Mouse (Mus musculus) frontal cortex, postnatal 14 days (tissue): ENCODE results near the gene Trp53bp1.

Source experiments
- DNase-seq, 2 experiments: peaks; one replicate each; pipeline ENCODE4 v3.0.0; 2022; ENCODE audit warnings: low spot score in 2 of 2

The Trp53bp1 gene

DNA sequence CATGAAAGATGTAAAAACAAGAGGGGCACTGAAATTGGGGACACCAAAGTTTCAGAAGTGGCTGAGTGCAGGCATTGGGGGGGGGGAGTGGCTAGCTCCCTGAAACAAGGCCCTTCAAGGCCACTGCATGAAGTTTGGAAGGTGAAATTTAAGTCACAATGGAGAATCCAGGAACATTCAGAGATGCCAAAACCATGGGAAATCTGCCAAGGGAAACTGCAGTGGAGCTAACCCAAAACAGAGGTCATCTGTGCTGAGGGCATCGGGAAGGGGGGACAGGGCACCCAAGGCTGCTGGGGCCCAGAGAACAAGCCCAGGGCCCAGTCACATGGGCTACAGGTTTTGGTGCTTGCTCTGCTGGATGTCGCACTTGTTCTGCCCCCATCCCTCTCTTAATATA is 21.4 kb downstream of the Trp53bp1 start:
- no peak for DNase-seq

DNA sequence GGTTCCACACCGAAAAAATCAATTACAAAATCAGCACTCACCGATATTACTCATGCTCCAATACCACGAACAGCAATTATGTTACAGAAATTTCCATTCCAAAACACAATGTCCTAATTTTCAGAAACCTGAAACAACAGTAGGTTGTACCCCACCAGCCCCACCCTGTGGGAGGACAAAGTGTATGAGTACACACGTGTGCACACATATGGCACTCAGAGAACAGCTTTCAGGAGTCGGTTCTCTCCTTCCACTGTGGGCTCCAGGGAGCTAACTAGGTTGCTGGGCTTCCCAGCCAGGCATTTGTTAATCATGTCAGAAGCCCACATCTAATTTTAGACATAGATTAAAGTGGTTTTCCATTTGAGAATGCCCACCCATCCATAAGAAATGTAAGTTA is 27.1 kb downstream of the Trp53bp1 start:
- no peak for DNase-seq

DNA sequence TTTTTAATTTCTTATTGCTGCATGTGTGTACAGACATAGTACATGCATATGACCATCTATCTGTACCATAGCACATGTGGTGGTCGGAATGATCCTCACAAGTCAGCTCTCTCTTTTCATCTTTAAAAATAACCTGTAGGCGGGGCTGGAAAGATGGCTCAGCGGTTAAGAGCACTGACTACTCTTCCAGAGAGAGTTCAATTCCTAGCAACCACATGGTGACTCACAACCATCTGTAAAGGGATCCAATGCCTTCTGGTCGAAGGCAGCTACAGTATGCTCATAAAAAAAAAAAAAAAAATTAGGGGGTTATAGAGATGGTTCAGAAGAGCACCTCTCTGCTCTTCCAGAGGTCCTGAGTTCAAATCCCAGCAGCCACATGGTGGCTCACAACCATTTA is 31.8 kb downstream of the Trp53bp1 start:
- DNase-seq: no peak

DNA sequence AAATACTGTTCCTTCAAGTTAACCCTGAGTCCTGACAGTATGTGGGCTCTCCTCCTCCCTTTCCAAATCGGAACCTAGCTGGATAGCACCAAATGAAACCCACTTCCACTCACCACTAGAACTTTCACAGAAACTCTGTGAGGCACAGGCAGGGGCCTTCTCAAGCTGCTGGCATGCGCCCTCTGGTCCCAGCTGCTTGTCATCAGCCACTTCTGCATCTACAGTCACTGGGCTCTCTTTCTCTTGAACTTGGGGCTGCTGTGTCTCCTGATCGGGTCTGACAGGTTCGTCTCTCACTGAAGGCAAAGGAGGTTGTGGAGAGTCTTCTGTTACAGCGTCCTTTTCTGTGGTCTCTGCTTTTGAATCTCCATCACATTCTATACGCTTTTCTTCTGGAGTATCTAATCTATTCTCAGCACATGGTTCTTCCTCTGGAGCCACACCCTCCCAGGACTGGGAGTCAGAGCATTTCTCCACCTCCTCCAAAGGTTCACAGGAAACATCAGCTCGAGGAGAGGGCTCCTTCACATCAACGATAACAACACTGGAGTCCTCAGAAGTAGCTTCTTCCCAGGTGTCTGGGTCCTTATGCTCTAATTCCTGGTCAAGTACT is 35.6 kb downstream of the Trp53bp1 start:
- no peak for DNase-seq

DNA sequence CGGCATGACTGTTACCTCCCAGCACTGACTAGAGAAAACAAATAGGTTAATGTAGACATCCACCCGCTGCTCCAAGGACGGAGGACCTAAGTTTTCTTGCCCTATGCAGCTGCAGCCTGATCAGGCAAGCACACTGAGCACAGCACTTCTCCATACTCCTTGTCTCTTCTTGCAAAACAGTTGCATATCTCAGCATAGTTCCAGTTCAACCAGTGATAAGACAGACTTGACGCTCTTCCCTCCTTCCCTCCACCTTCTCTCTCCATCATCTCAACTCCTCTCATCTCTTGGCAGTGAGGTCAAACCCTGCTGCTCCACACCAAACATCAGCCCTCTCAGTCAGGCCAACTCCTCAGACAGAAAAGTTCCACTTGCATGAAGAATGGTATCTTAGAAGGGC is 43.1 kb downstream of the Trp53bp1 start:
- DNase-seq: no peak

DNA sequence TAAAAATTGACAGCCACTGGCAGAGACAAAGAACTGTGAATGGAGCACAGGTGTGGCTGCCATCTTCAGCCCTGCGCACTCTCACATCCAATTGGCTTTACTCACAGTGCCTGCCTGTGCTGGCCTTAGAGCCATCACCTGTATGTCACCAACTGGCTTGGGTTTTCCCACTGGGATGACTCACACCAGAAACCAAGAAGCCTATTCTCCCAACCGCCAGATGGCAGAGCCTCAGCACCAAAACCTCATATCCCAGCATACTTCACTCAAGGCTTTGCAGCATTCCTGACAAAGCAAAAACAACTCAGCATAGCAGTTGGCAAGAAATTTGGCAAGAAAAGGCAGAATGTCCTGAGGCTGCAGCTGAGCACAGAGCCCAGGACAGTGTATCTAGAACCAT is 48.2 kb downstream of the Trp53bp1 start:
- peak in 1 of 2 experiments; percentile 25 for DNase-seq

DNA sequence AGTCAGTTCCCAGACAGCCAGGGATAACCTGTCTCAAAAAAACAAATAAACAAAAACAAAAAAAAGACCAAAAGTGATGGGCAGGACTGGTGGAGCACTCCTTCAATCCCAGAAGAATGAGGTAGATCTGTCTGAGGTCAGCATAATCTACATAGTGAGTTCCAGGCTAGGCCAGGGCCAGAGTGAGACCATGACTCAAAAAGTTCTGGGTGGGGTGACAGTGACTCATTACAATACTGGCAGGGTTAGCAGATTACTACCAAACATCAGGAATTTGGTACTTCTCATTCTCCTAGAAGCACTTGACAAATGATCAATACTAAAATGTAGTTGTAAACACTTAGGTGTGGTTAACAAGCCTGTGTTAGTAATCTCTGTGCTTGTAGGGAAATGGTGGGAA is 51.2 kb downstream of the Trp53bp1 start:
- no peak for DNase-seq

DNA sequence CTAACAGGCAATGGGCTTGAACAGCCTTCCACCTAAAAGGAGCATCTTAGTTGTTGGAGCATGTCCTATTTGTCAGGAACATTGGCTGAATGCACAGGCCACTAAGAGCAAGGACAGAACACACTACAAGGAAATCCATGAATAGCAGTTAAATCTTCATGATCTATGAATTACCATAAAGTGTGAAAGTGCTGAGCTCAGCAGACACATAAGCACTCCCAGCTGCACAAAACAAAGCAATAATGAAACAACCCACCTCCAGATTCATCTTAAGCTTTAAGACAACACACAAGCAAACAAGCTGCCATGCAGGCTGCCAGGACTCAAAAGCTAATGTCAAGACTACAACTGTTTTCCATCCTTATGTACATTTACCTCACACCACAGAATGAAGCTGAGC is 52.0 kb downstream of the Trp53bp1 start:
- no peak for DNase-seq

DNA sequence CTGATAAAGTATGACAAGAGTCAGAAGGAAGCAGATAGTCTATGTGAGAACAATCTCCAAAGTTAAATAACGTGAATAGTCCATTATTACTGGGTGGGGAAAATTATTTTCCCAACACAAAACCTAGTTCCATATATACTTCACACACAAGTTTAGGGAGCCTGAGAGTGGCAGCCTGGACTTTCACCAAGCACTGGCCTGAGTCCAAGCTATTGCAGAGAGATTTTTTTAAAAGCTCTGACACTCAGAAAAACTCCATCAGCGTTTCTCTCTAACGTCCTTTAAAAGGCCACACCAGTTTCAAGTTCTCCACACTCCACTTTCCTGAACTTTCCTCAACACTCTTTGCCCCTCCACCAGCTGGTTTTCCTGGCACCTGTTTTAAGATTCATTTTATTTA is 56.7 kb downstream of the Trp53bp1 start:
- DNase-seq: no peak

DNA sequence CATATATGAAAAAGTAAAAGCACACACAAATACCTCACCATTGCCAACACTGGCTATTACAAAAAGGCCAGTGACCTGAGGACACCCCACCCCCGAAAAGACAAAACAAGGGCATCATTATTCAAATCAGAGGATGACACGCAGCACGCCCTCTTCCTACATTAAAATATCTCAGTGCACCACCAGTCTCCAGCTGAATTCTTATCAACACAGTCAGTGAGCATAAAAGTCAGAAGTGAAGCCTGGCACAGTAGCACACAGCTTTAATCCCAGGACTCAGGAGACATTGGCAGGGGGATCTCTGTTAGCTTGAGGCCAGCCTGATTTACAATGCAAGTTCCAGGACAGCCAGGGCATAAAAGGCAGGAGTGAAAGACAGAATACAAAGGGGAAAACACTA is 64.7 kb downstream of the Trp53bp1 start:
- DNase-seq: no peak

DNA sequence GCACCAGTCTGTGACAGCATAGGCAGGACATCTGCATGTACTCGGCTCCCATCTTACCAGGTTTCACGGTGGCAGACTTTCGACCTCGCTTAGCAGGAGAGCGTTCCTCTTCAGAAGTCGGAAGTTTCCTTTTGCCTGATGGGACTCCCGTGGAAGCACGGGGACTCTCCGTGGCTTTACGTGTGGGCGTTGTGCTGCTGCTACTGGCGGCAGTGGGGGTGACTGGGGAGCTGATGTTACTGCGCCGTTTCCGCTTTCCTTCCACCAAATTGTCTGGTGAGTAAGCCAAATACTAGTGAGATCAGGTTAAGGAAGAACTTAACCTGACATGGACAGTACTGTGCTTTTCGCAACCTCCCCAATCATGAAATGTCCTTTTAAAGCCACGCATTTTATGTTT is 66.9 kb downstream of the Trp53bp1 start:
- no peak for DNase-seq

DNA sequence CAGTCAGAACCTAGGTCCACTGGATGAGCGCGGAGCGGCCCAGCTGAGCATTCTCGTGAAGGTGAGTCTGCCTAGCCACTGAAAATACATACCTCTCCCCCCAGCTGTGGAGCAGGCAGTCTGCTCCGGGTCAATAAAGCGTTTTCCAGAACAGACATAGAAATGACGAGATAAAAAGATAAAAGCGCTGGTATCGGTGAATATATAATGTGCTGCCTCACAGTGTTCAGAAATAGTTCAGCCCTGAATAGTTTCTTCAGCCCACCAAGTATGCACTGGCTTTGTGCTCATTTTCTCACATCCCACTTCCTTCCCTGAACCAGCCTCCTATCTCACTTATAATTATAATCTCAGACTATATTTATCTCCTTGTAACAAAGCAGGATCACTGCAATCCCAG is 75.7 kb downstream of the Trp53bp1 start:
- DNase-seq: no peak

DNA sequence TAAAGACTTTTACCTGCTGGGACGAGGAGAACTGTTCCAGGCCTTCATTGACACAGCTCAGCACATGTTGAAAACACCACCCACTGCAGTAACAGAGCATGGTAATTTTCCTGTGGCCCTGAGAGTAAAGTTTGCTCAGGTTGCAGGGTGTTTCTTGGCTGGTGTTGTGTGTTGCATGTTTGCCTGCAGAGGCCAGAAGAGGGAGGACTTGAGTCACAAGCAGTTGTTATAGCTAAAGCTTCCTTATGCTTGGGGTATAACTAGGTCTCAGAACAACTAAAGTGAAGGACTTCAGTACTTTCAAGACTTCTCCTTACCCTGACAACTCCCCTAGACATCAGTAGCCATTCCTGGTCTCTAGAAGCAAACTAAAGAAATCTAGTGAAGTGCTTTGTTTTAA is 82.7 kb downstream of the Trp53bp1 start:
- DNase-seq: no peak

DNA sequence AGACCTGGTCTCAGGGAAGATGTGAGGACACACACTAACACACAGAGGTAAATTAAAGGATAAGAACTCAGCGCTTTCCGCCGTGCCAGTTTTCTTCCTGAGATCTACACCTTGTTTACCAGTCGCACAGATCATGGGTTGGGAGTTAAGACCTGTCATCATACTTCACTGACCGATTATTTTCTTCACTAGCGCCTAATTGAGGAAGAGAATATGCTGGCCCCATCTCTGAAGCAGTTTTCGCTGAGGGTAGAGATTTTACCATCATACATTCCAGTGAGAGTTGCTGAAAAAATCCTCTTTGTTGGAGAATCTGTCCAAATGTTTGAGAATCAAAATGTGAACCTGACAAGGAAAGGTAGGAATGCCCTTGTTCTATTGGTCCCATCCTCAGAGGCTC is 87.1 kb downstream of the Trp53bp1 start:
- no peak for DNase-seq

DNA sequence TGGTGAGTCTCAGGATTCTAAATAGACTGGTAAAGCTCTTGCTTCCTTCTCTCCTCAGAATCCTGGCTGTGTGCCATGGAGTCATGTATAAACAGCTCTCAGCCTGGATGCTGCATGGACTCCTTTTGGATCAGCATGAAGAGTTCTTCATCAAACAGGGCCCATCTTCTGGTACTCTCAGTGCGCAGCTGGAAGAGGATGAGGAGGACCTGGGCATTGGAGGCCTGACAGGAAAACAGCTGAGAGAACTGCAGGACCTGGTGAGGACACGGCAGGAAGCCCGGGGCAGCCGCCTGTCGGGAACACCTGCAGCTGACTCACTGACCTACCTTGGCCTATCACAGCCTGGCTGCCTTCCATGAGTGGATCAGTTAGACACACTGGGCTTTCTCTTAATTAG is 87.8 kb downstream of the Trp53bp1 start:
- no peak for DNase-seq

DNA sequence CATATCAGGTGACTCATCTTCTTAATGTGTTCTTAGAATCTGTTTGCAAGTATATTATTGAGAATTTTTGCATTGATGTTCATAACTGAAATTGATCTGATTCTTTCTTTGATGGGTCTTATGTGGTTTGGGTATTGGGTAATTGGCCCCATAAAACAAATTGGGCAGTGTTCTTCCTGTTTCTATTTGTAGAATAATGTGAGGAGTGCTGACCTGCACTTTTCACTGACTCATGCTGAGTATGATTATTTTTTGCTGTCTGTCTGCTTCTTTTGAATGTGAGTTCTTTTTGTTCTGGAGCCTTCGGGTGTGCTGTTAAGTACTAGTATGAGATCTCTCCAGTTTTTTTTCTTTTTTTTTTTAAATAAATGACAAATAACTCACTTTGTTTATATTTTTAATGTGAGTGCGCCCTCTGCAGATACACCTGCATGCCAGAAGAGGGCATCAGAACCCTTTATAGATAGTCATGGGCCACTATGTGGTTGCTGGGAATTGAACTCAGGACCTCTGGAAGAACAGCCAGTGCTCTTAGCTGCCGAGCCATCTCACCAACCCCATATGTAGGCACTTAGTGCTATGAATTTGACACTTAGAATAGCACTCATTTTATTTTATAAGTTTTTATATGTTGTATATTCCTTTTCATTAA is 92.3 kb downstream of the Trp53bp1 start:
- no peak for DNase-seq

DNA sequence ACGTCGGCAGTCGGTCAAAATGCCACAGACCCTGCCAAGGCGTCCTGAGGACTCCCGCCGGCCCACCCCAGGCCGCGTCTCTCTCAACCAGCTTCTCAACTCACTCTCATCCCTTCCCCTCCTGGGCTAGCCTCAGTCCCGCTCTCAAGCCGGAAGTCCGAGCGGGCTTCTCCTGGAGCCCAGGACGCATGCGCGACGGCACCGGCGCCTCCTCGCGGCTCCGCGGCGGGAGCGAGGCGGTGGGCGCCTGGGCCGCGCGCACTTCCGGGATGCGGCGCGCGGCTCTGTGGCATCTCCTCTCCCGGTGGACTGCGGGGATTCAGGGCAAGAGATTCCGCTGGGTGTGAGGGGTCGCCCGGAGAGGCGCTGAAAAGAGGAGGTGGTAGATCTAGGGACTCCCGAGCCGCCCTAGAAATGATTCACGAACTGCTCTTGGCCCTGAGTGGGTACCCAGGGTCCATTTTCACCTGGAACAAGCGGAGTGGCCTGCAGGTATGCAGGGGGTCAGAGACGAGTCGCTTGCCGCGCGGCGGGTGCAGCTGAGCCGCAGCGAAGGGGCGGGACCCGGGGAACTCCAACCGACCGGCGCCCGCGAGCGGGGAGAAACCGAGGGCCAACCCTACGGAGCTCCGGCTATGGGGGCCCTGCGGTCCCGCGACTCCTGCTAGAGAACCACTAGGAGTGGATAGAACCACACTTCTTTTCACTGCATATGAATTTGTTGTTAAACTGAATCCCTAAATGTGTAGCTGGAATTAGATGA is 100.0 kb downstream of the Trp53bp1 start, which contains the start of gene Zscan29:
Zscan29 (minus strand) TSS at position 146 of the 763 bp plus-strand sequence.
- DNase-seq: peak; percentile 68 to 77

DNA sequence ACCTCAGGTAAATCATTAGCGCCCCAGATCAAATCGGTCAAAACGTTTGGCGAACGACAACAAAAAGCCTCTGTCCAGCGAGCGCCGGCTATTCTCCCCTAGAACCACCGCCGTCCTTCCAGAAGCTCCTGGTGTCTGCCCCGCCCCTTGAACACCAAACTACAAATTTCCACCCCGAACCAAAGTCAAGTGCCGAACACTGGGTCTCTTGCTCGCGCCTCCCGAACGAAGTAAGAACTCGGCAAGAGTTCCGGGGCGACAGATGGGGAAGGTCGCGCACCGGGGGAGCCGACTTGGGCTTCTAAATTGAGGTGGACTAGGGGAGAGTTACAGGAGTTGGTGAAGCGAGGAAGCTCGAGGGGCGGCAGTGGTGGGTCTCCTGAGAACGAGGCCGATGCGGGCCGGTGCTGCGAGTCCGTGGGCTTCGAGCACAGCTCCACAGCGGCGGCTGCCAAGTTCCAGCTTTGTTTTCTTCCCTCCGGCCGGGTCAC is 100.7 kb downstream of the Trp53bp1 start, which contains the start of gene Tubgcp4:
Tubgcp4 (plus strand) TSS at position 174 of the 491 bp plus-strand sequence.
- DNase-seq: no peak

DNA sequence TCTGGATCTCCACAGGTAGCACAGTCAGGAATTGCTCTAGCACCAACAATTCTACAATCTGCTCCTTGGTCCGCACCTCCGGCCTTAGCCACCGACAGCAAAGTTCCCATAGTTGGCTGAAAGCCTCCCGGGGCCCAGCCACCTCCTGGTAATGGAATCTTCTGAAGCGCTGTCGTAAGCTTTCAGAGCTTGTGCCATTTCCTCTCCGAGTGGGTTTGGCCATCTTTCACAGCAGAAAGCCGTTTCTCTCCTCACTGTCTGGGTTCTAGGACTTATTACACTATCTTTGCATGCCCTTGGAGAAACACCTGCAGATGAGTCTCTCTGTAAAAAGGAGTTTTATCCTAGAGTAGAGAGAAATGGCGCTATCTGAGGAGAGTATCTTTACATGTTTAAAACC is 101.3 kb downstream of the Trp53bp1 start:
- DNase-seq: no peak

DNA sequence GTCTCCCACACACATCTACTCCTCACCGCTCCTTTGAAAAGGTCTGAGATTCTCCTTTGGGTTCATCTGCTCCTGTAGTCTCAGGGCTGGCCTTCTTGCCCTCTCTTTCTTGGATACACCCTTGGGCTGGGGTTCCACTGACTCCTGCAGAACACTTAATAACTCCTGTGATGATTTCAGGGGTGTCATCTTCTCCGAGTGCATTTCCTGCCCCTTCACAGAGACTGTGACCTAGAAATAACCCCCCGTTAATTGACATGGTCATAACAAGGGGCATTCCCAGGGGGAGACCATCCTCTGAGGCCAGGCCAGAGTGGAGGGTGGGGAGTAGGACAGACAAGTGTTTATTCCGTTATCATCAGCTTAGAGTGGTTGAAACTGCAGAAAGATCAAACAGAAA is 102.0 kb downstream of the Trp53bp1 start:
- DNase-seq: no peak

DNA sequence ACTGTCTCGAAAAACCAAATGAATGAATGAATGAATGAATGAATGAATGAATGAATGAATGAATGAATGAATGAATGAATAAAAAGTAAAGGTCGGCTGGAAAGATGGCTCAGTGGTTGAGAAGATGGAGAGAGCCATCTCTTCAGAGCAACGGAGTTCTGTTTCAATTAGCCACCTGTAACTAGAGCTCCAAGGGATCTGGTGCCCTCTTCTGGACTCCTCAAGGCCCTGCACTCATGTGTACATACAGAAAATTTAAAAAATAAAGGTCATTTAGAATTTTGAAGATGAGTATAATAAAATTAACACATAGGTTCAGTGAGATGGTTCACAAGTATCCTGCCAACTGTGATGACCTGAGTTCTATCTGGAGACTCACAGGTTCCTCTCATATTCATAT is 118.1 kb downstream of the Trp53bp1 start:
- DNase-seq: no peak

DNA sequence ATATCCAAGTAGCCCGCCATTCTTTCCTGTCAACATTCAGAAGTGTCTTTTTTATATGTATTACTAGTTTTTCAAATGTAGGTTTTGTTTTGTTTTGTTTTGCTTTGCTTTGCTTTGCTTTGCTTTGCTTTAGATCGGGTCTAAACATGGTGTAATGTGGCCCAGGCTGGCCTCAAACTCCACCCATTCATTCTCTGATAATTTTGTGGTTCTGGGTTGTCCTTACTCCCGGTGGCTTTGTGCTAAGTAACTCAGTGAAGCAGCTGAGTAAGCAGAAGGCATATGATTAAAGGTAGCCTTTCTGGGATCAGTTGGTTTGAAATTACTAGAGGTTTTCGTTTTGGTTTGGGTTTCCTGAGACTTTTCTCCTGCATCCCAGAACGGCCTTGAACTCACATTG is 121.5 kb downstream of the Trp53bp1 start:
- no peak for DNase-seq
